Mouse (Mus musculus): ENCODE measurements at regions not wholly inside any gene's neighbourhood (a gene's known extent, or its start where the extent isn't known, plus 50 kb on each side); places are given as distances from the start of the nearest gene placed in this dataset.

GRCm38 (mm10) chr13:72345647-72346133 lies 282.9 kb upstream of the Irx2 start:
- no peak for TF ChIP-seq CTCF (IDR thresholded peaks at IDR 0.05)
- no peak for TF ChIP-seq EP300 (IDR thresholded peaks at IDR 0.05)
